Mouse (Mus musculus) heart, adult 2 months (tissue): ENCODE data around the gene Tmem82. TPM values are rescaled to one million over a fixed set of nuclear protein-coding genes. Genes with fewer than 3 reads are reported as not detected.

Source experiments
- DNase-seq, 2 experiments: peaks; one replicate each; pipeline ENCODE4 v3.0.0; 2021
- H3K27ac ChIP-seq: fragments of 200-600 bp; 2 replicates; pipeline ENCODE4 v1.8.1; 2022
- H3K27me3 ChIP-seq: fragments of 200-500 bp; 2 replicates; pipeline ENCODE4 v1.6.1; 2012; ENCODE audit warnings: mild to moderate bottlenecking, low read length, inconsistent platforms, mixed read lengths; ENCODE audit not compliant: control insufficient read depth, insufficient read depth
- H3K36me3 ChIP-seq: fragments of 200-500 bp; 2 replicates; pipeline ENCODE4 v1.6.1; 2012; ENCODE audit warnings: low read length, inconsistent platforms; ENCODE audit not compliant: control insufficient read depth, insufficient read depth
- H3K4me1 ChIP-seq: fragments of 200-500 bp; 2 replicates; pipeline ENCODE4 v1.6.1; 2011; ENCODE audit warnings: low read length; ENCODE audit not compliant: control insufficient read depth, insufficient read depth
- H3K4me3 ChIP-seq: fragments of 200-600 bp; 2 replicates; pipeline ENCODE4 v1.8.1; 2022
- H3K79me2 ChIP-seq: fragments of 200-500 bp; replicated peaks from 2 replicates; pipeline ENCODE4 v1.6.1; 2012; ENCODE audit warnings: mild to moderate bottlenecking, inconsistent platforms, low read length, moderate library complexity, mixed read lengths; ENCODE audit not compliant: control insufficient read depth, insufficient read depth
- H3K9ac ChIP-seq: fragments of 200-500 bp; 2 replicates; pipeline ENCODE4 v1.6.1; 2012; ENCODE audit warnings: low read depth, mild to moderate bottlenecking, control low read depth, inconsistent platforms, low read length, mixed read lengths
- CTCF ChIP-seq: fragments of 200-600 bp; IDR thresholded peaks from 2 replicates; pipeline ENCODE4 v1.8.1; 2022; ENCODE audit warnings: antibody characterized with exemption, mild to moderate bottlenecking, moderate library complexity
- EP300 ChIP-seq: fragments of 200-500 bp; IDR thresholded peaks from 2 replicates; pipeline ENCODE4 v1.6.1; 2011; ENCODE audit warnings: low read depth, low read length, control low read depth; ENCODE audit not compliant: insufficient read depth
- POLR2A ChIP-seq: fragments of 200-500 bp; IDR thresholded peaks from 2 replicates; pipeline ENCODE4 v1.6.1; 2011; ENCODE audit warnings: mild to moderate bottlenecking, low read depth, low read length, control low read depth; ENCODE audit not compliant: insufficient read depth
- WGBS: fragments of 180-500 bp; shearing (Covaris S2); methylation state at CpG from one replicate; pipeline ENCODE4 v1.1.7; 2018; 5-methylcytosine and 5-hydroxymethylcytosine counted together
- intact Hi-C: fragments of 180-260 bp; cut with DNase I; formaldehyde crosslinking; loops from one replicate; pipeline ENCODE4 v1.15.1; 2025
- polyA plus RNA-seq: library from polyadenylated mRNA; depleted of rRNA; stranded (reverse); fragments of >200 nt; gene quantifications from 2 replicates; pipeline ENCODE4 v1.2.3, GENCODE M21; 2012
- total RNA-seq, 2 experiments: library from RNA; stranded (reverse); gene quantifications; 2 replicates each; pipeline ENCODE4 v1.2.3; 2021

Gene Tmem82
- total and polyA plus RNA-seq, 3 experiments, result 16.5 to 36.6 (median 20.2) TPM

DNA sequence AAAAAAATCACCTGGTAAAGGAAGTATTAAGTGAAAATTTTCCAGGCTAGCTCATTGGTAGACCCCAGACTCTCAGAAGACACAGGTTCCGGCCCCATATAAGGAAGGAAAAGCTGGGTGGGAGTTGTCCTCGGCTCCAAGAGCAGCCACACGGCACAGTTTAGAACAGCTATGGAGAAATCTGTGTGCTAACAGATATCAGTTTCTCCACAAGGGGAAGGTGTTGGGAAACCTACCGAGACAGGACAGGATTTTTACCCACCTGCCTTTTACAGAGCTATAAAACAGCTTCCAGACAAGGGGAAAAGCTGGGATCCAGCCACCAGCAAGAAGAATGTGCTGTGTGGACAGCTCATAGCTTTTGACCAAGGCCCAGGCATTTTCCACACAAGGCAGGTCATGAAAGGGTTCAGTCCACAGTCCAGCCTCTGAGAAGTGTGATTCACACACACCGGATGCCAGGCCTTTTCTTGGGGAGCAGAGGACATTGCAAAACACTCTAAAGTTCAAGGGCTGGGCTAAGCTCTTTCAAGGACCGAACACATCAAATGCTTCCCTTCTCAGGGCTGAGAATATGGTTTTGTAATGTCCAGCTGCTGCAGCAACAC lies 45.0 kb downstream of the Tmem82 start:
- intact Hi-C loops, result no loop called here
- H3K79me2 ChIP-seq, result no peaks in the 10 kb centered on the region
- peak overlapping the region; percentile 55 for H3K27ac ChIP-seq
- TF ChIP-seq POLR2A, result no peak
- no peak for TF ChIP-seq EP300
- TF ChIP-seq CTCF, result no peak
- no peak overlapping the region for H3K4me3 ChIP-seq
- DNase-seq, result peak; percentile 48 to 57
- 33% methylated on average over 6 of the region's 6 CpGs for WGBS
- H3K4me1 ChIP-seq, result peaks cover 20% of the 10 kb centered on the region
- H3K9ac ChIP-seq, result no peak overlapping the region
- no peaks in the 10 kb centered on the region for H3K36me3 ChIP-seq
- no peaks in the 10 kb centered on the region for H3K27me3 ChIP-seq

DNA sequence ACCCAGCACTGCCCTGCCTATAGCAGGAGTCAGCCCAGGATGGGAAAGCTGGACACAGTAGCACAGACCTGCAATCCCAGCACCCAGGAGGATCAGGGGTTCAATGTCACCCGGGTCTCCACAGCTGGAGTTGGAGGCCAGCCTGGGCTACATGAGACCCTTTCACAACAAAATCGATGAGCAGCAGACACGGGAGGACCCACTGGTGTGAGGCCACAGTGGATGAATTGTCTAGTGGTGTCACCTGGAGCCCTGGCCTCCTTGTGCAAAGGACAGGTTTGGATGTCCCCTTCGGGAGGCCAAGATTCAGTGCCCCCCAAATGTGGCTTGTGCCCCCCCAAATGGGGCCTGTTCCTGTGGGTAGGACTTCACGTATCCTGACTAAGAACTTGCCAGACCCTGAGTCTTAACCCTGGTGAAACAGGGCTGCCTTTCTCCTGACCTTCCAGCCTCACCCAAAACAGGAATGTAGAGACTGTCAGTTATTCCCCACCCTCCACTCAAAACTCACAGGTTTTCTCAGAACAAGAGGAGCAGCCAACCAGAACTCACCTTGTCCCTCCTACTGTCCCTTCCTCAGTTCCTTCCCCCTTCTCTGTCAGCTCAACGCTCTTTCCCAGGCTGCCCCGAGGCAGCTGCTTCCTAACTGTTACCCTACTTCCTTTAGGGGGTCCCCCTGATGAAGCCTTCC lies 45.6 kb downstream of the Tmem82 start:
- intact Hi-C loops, result no loop called here
- Histone ChIP-seq H3K4me1 (peaks cover 20% of the 10 kb centered on the region), H3K27me3 (no peaks in the 10 kb centered on the region), H3K4me3 (no peak overlapping the region), H3K9ac (no peak overlapping the region), H3K36me3 (no peaks in the 10 kb centered on the region), H3K79me2 (no peaks in the 10 kb centered on the region), H3K27ac (peak overlapping the region; percentile 55)
- TF ChIP-seq EP300 (no peak), CTCF (no peak), POLR2A (no peak)
- WGBS, result 73% methylated on average over 7 of the region's 7 CpGs
- no peak for DNase-seq

DNA sequence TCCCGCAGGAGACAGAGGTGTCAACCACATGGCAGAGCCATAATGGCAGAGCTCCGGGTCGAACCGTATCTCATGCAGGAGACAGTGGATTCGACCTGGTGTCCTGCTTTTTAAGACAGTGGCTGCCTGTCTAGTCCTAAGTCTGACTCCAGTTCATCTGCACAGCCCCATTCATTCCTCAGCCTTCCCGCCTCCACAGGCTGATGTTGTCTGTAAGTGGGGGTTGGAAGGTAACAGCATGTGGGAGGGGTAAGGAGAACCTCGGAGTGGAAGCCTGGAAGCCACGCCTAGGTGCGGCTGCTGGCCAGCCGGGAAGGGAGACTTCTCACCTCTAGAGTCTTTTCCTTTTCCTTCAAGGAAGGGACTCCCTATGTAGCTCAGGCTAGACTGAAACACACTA lies 46.5 kb downstream of the Tmem82 start:
- peak overlapping the region; percentile 55 for H3K27ac ChIP-seq
- WGBS, result 57% methylated on average over 10 of the region's 10 CpGs
- peaks cover 20% of the 10 kb centered on the region for H3K4me1 ChIP-seq
- no peaks in the 10 kb centered on the region for H3K27me3 ChIP-seq
- H3K36me3 ChIP-seq, result no peaks in the 10 kb centered on the region
- peak in 1 of 2 experiments; percentile 50 for DNase-seq
- no peak for TF ChIP-seq EP300
- TF ChIP-seq CTCF, result no peak
- no peak for TF ChIP-seq POLR2A
- H3K9ac ChIP-seq, result no peak overlapping the region
- H3K4me3 ChIP-seq, result no peak overlapping the region
- intact Hi-C loops, result loop anchor here (2.0 kb wide), 1 partner anchor 133 kb away; no protein-coding TSS in a partner anchor
- no peaks in the 10 kb centered on the region for H3K79me2 ChIP-seq

DNA sequence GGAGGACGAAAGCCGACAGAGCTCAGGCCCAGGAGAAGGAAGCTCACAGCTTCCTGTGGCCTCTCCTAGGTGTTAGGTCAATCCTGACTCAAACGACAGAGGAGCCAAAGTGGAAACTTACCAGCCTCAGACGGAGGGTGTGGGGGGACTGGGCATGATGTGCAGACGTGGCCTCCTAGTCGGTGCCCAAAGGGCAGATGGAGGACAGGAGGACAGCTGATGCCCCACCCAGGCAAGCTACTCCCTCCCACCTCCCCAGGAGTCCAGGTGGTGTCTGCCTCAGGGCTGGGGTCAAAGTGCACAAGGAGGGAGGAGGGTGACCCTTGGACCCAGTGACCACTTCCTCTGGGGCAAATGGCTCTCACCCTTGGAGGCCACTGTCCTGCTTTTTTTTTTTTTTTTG lies 47.1 kb downstream of the Tmem82 start:
- no peak overlapping the region for H3K4me3 ChIP-seq
- peak; percentile 51 to 52 for DNase-seq
- peaks cover 20% of the 10 kb centered on the region for H3K4me1 ChIP-seq
- H3K36me3 ChIP-seq, result no peaks in the 10 kb centered on the region
- WGBS, result 29% methylated on average over 6 of the region's 6 CpGs
- H3K79me2 ChIP-seq, result no peaks in the 10 kb centered on the region
- TF ChIP-seq EP300 (peak; percentile 53; the same call in 1 of the 2 replicates), POLR2A (no peak)
- no peak overlapping the region for H3K9ac ChIP-seq
- no peaks in the 10 kb centered on the region for H3K27me3 ChIP-seq
- intact Hi-C loops, result loop anchor here (2.0 kb wide), 1 partner anchor 133 kb away; no protein-coding TSS in a partner anchor
- H3K27ac ChIP-seq, result peak overlapping the region; percentile 82

DNA sequence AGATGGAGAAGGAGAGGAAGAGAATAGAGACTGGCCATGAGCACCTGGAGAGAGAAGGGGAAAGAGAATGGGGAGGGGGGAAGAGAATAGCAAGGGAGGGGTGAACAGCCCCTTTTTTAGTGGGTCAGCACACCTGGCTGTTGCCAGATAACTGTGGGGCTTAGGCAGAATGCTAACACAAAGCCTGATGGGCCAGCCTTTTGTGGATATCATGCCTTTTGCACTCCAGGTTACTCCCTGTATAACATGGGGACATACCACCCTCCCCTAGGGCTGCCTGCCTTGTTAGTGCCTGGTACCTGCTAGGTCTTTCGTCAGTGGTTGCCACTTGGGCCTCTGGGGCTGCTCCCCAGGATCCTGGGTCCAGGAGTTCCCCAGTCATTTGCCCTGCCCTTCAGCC lies 47.6 kb downstream of the Tmem82 start:
- Histone ChIP-seq H3K27ac (peak overlapping the region; percentile 82), H3K36me3 (no peaks in the 10 kb centered on the region), H3K79me2 (no peaks in the 10 kb centered on the region), H3K9ac (no peak overlapping the region), H3K27me3 (no peaks in the 10 kb centered on the region), H3K4me3 (no peak overlapping the region), H3K4me1 (peaks cover 23% of the 10 kb centered on the region)
- WGBS, result 89% methylated on average over 1 of the region's 1 CpGs
- no peak for TF ChIP-seq EP300
- TF ChIP-seq POLR2A, result no peak
- TF ChIP-seq CTCF, result no peak
- intact Hi-C loops, result loop anchor here (2.0 kb wide), 1 partner anchor 132 kb away; no protein-coding TSS in a partner anchor
- DNase-seq, result no peak

DNA sequence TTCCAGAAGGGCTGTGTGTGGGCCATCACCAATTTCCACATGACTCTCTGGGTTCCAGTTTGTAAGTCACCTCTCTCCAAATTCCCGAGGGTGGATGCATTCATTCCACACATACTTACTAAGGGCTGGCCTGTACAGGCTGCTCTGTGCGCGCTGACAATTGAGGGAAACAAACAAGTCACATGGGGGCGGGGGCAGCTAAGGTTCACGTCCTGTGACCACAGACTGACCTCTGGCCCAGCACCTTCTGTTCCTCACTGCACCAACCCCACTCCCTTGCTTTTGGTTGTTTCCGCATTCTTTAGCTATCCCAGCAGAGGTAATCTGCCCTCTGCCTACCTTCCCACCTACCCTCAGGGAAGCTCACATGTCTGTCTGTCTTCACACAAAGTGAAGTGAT lies 48.4 kb downstream of the Tmem82 start:
- DNase-seq, result peak; percentile 76 to 81
- Histone ChIP-seq H3K36me3 (no peaks in the 10 kb centered on the region), H3K9ac (no peak overlapping the region), H3K79me2 (no peaks in the 10 kb centered on the region), H3K4me1 (peaks cover 24% of the 10 kb centered on the region), H3K27ac (peak overlapping the region; percentile 86), H3K4me3 (no peak overlapping the region), H3K27me3 (no peaks in the 10 kb centered on the region)
- intact Hi-C loops, result loop anchor here (2.0 kb wide), 1 partner anchor 131 kb away; no protein-coding TSS in a partner anchor
- WGBS, result 38% methylated on average over 6 of the region's 6 CpGs
- TF ChIP-seq EP300 (peak; percentile 100), POLR2A (0 out of 2 replicates have a peak, but pooled peaks have one; percentile 11), CTCF (no peak)
